In the genomic region with DNA sequence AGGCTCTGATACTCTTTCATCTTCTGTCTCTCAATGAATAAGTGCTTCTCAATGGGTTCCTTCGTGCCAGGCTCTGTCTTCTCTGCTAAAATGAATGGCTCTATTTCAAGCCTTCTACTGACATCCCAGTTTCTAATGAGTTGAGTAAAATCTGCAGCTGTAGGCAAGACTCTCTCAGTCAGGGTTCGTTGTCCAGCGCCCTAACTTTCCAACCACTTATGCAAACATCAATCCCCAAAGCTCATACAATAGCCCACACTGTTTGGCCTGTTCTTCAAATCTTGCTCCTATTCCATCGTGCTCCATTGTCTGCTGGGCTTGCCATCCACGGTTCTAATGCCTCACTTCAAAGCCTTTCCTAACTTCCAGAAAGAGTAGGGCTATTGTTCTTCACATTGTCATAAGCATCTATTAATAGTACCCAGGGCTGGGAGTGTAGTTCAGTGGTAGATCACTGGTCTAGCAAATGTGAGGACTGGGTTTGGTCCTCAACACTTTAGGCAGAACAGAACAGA, we compare ENCODE assay signal across 28 mouse cellular contexts.
DNase-seq lines count a peak whose midpoint lies in the region; ATAC-seq and TF ChIP-seq lines count a peak whose summit lies in the region.
"Had no signal": no experiment of that assay in that cellular context is flagged by ENCODE, and none has a peak within 500 bp of the region (broad histone marks: within the 10 kb centered on the region; RNA-seq: fewer than 3 reads in every experiment).

No protein-coding gene starts in this region.

- TF ChIP-seq EP300 in CH12.LX (IDR thresholded peaks at IDR 0.05; ENCODE audit: low read length): no peak

- no peak overlapping the region for H3K4me3 ChIP-seq in layer of hippocampus, adult 2 months
- H3K4me3 ChIP-seq in CH12.LX (replicated peaks in 1 of 3; ENCODE audit: low read depth in 2 of 3, low read length in 2 of 3, poor library complexity in 1 of 3): no peak overlapping the region
- H3K4me3 ChIP-seq in intestine, embryonic 15.5 days (replicated peaks): no peak overlapping the region
- H3K4me3 ChIP-seq: erythroblast, embryonic 14.5 days; heart, embryonic 12.5 days; hindbrain, embryonic 13.5 days; limb, embryonic 13.5 days; lung, embryonic 15.5 days had no signal

- H3K9me3 ChIP-seq in CH12.LX (replicated peaks; ENCODE audit: low read length): no peaks in the 10 kb centered on the region
- H3K9me3 ChIP-seq in intestine, embryonic 15.5 days: no peaks in the 10 kb centered on the region
- H3K9me3 ChIP-seq: heart, embryonic 12.5 days; hindbrain, embryonic 13.5 days; limb, embryonic 13.5 days; lung, embryonic 15.5 days had no signal

- H3K36me3 ChIP-seq in CH12.LX (replicated peaks in 1 of 2; ENCODE audit: control insufficient read depth in 1 of 2, insufficient read depth in 1 of 2, low read length in 1 of 2): no peaks in the 10 kb centered on the region
- no peaks in the 10 kb centered on the region for H3K36me3 ChIP-seq in intestine, embryonic 15.5 days
- H3K36me3 ChIP-seq: heart, embryonic 12.5 days; hindbrain, embryonic 13.5 days; limb, embryonic 13.5 days; lung, embryonic 15.5 days had no signal

- 71% methylated on average over 5 of the region's 5 CpGs for WGBS in intestine, embryonic 15.5 days

- ATAC-seq in frontal cortex, adult (ENCODE audit: low TSS enrichment): peak; percentile 26
- no peak for ATAC-seq in intestine, embryonic 15.5 days
- ATAC-seq: CD4-positive, CD25-positive, alpha-beta regulatory T cell, adult 4 months; intestine, postnatal 0 days; midbrain, embryonic 16.5 days had no signal

- no peak for DNase-seq in frontal cortex, postnatal 25 days (ENCODE audit: low spot score in 2 of 2)
- DNase-seq in layer of hippocampus, adult 2 months (ENCODE audit: low spot score in 2 of 2): peak in 1 of 2 experiments; percentile 5
- no peak for DNase-seq in layer of hippocampus, postnatal 14 days (ENCODE audit: low spot score in 2 of 2)
- peak; percentile 8 for DNase-seq in CH12.LX (ENCODE audit: extremely low read depth)
- peak; percentile 12 to 21 for DNase-seq in layer of hippocampus, adult 8-10 months (ENCODE audit: low spot score in 2 of 2)
- DNase-seq: adrenal gland, postnatal 25 days; cerebellum, postnatal 10 days; gastrocnemius, postnatal 25 days; heart, adult 18-20 months; heart, postnatal 4 days; kidney, adult 9 months; kidney, postnatal 10 days; spleen, adult 18-20 months; thymus, adult 2 months; thymus, postnatal 36 days had no signal

- peaks cover 0 to 31% of the 10 kb centered on the region in 2 experiments; a peak in 2 of 4 replicates for H3K4me1 ChIP-seq in CH12.LX (ENCODE audit: control insufficient read depth in 1 of 2, insufficient read depth in 2 of 2)
- H3K4me1 ChIP-seq in intestine, embryonic 15.5 days (replicated peaks): no peaks in the 10 kb centered on the region; the same call in 1 of the 2 replicates
- H3K4me1 ChIP-seq: heart, embryonic 12.5 days; lung, embryonic 15.5 days had no signal

- H3K4me2 ChIP-seq in CH12.LX (ENCODE audit: insufficient read depth, low read depth, poor library complexity, severe bottlenecking): no peak overlapping the region
- H3K4me2 ChIP-seq in intestine, embryonic 15.5 days (replicated peaks): no peak overlapping the region
- H3K4me2 ChIP-seq: heart, embryonic 12.5 days; hindbrain, embryonic 13.5 days; limb, embryonic 13.5 days; liver, embryonic 11.5 days; lung, embryonic 15.5 days; midbrain, embryonic 11.5 days had no signal

- H3K79me2 ChIP-seq in CH12.LX (replicated peaks; ENCODE audit: control insufficient read depth, extremely low read depth, insufficient read depth, poor library complexity, severe bottlenecking): no peaks in the 10 kb centered on the region

- dilution Hi-C loops in CH12.LX (cut with MboI; ENCODE audit: extremely low pct_ligation_motif_present, extremely low pct_unique_long_range_greater_than_20kb, low sequenced_read_pairs): no loop called here

- in situ Hi-C loops in CH12.LX (cut with MboI; ENCODE audit: low pct_ligation_motif_present, low pct_unique_long_range_greater_than_20kb, low sequenced_read_pairs): loop anchor here (25.0 kb wide), 1 partner anchor 196 kb away; a partner anchor contains a TSS

- TF ChIP-seq CTCF in layer of hippocampus, adult 2 months (conservative IDR thresholded peaks at IDR 0.05): no peak
- no peak for TF ChIP-seq CTCF in CH12.LX (conservative IDR thresholded peaks at IDR 0.05 in 1 of 2, IDR thresholded peaks at IDR 0.05 in 1 of 2; ENCODE audit: low read depth in 2 of 2, low read length in 2 of 2)

- no peak overlapping the region for H3K9ac ChIP-seq in CH12.LX (ENCODE audit: insufficient read depth, low read depth)
- H3K9ac ChIP-seq in intestine, embryonic 15.5 days: no peak overlapping the region
- H3K9ac ChIP-seq: heart, embryonic 12.5 days; hindbrain, embryonic 13.5 days; limb, embryonic 13.5 days; lung, embryonic 15.5 days had no signal

- TF ChIP-seq POLR2A in CH12.LX (IDR thresholded peaks at IDR 0.05; ENCODE audit: low read depth, low read length): no peak

- TF ChIP-seq RAD21 in CH12.LX (IDR thresholded peaks at IDR 0.05; ENCODE audit: low read depth, low read length): no peak

- H3K27me3 ChIP-seq in CH12.LX (replicated peaks): no peaks in the 10 kb centered on the region
- H3K27me3 ChIP-seq in intestine, embryonic 15.5 days (replicated peaks): no peaks in the 10 kb centered on the region
- H3K27me3 ChIP-seq: hindbrain, embryonic 13.5 days had no signal

- H3K27ac ChIP-seq in layer of hippocampus, adult 2 months: peak overlapping the region; percentile 53; the same call in 1 of the 2 replicates
- no peak overlapping the region for H3K27ac ChIP-seq in CH12.LX (ENCODE audit: insufficient read depth, low read depth)
- no peak overlapping the region for H3K27ac ChIP-seq in intestine, embryonic 15.5 days
- H3K27ac ChIP-seq: limb, embryonic 13.5 days; lung, embryonic 15.5 days; stomach, postnatal 0 days had no signal

TF ChIP-seq in CH12.LX, 34 proteins besides CTCF, POLR2A, EP300 and RAD21:
- TF ChIP-seq USF1 (IDR thresholded peaks at IDR 0.05; ENCODE audit: low read depth, low read length) (no peak), MEF2A (IDR thresholded peaks at IDR 0.05; ENCODE audit: borderline replicate concordance, low read depth, low read length) (no peak), E2F4 (IDR thresholded peaks at IDR 0.05; ENCODE audit: insufficient replicate concordance, low read depth, low read length) (no peak), GABPA (IDR thresholded peaks at IDR 0.05; ENCODE audit: insufficient replicate concordance, low read depth, low read length) (no peak), ZKSCAN1 (IDR thresholded peaks at IDR 0.05; ENCODE audit: borderline replicate concordance, low read depth, low read length) (no peak), NRF1 (IDR thresholded peaks at IDR 0.05; ENCODE audit: low read depth, low read length) (no peak), CHD2 (IDR thresholded peaks at IDR 0.05; ENCODE audit: low read length) (no peak), RCOR1 (conservative IDR thresholded peaks at IDR 0.05; ENCODE audit: low read depth, low read length) (no peak), POLR2AphosphoS2 (IDR thresholded peaks at IDR 0.05; ENCODE audit: low read depth, low read length) (no peak), ZNF384 (IDR thresholded peaks at IDR 0.05; ENCODE audit: low read depth, low read length) (no peak), NELFE (IDR thresholded peaks at IDR 0.05; ENCODE audit: low read depth, low read length) (no peak), PAX5 (IDR thresholded peaks at IDR 0.05; ENCODE audit: low read length) (no peak)

Comparison
In these comparisons a context has a peak if more than half of its experiments do, and no peak if none do; other contexts are left out.
1. DNase-seq: peak in CH12.LX (single experiment) and layer of hippocampus, adult 8-10 months (2 of 2); none in frontal cortex, postnatal 25 days (0 of 2) and layer of hippocampus, postnatal 14 days (0 of 2).